Mouse (Mus musculus) testis, adult 2 months (tissue): ENCODE data around the gene Nyx. TPM values are rescaled to one million over a fixed set of nuclear protein-coding genes. Genes with fewer than 3 reads are reported as not detected.

ENCODE experiments used
- H3K27ac ChIP-seq: fragments of 200-500 bp; 2 replicates; pipeline ENCODE4 v1.5.1; 2012; ENCODE audit warnings: low read depth, low read length; ENCODE audit not compliant: control insufficient read depth, insufficient read depth
- H3K27me3 ChIP-seq: fragments of 200-500 bp; 2 replicates; pipeline ENCODE4 v1.6.1; 2012; ENCODE audit warnings: mild to moderate bottlenecking, low read length, moderate library complexity; ENCODE audit not compliant: control insufficient read depth, insufficient read depth
- H3K36me3 ChIP-seq: fragments of 200-500 bp; 2 replicates; pipeline ENCODE4 v1.6.1; 2012; ENCODE audit warnings: mild to moderate bottlenecking, low read length; ENCODE audit not compliant: control insufficient read depth, insufficient read depth
- H3K4me1 ChIP-seq: fragments of 200-500 bp; 2 replicates; pipeline ENCODE4 v1.6.1; 2012; ENCODE audit warnings: low read length; ENCODE audit not compliant: control insufficient read depth, insufficient read depth
- H3K4me3 ChIP-seq: fragments of 200-500 bp; 2 replicates; pipeline ENCODE4 v1.5.1; 2012; ENCODE audit warnings: low read depth, mild to moderate bottlenecking, low read length, moderate library complexity, mixed read lengths; ENCODE audit not compliant: control insufficient read depth
- CTCF ChIP-seq: fragments of 200-500 bp; IDR thresholded peaks from 2 replicates; pipeline ENCODE4 v1.5.1; 2012; ENCODE audit warnings: low read depth, mild to moderate bottlenecking, inconsistent platforms, low read length, moderate library complexity; ENCODE audit not compliant: control insufficient read depth, insufficient read depth, insufficient replicate concordance
- POLR2A ChIP-seq: fragments of 200-500 bp; IDR thresholded peaks from 2 replicates; pipeline ENCODE4 v1.6.1; 2012; ENCODE audit warnings: low read depth, mild to moderate bottlenecking, inconsistent platforms, low read length, moderate library complexity; ENCODE audit not compliant: control insufficient read depth
- polyA plus RNA-seq: library from polyadenylated mRNA; depleted of rRNA; stranded (reverse); fragments of >200 nt; gene quantifications from 2 replicates; pipeline ENCODE4 v1.2.3, GENCODE M21; 2012; rRNA removed

Nyx gene
- polyA plus RNA-seq, 1 experiment: 1.4 TPM

DNA sequence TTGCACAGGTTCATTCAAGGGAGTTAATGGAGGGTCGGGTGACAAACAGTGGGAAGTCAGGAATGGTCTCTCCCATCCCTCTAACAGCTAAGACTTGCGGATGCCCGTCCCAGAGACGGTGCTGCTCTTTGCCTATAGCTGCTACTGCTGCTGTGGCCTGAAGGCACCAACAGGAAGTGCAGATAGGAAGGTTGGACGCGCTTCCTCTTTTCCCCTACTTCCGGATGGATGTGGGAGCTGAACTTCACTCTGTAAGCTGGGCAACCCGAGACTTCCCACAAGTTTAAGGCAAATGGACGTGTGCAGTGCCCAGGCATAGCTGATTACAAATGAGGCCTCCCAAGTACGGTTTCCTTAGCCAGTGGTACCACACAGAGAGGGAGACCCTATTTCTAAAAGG, 52.1 kb downstream of the Nyx start:
- Histone ChIP-seq H3K27me3 (no peaks in the 10 kb centered on the region), H3K4me1 (no peaks in the 10 kb centered on the region), H3K4me3 (no peak overlapping the region), H3K27ac (no peak overlapping the region), H3K36me3 (no peaks in the 10 kb centered on the region)
- TF ChIP-seq POLR2A: no peak
- no peak for TF ChIP-seq CTCF

DNA sequence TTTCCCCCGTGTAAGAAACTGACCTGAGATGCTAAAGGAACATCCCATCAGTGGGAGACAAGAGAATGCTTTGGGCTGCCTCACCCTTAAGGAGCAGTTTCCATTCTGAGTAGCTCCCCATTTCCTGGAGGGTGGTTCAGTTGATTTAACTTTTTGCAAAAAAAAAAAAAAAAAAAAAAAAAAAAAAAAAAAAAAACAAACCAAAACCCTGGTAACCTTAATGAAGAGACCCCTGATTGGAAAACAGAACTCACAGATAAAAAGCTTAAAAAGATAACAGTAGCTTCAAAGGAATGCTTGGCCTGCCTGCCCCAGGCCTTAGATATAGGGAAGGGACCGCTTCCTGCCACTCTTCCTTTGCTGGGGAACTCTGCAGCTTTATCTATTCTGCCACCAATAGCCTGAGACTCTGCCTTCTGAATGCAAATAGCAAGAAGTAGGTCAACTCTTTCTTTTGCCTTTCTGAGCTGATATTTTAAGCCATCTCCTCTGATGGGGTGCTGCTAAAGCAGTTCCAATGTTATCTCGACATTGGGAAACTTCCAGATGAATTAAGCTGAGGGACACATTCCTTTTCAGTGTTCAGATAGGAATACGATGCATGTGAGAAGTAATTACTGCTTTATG, 53.0 kb downstream of the Nyx start:
- Histone ChIP-seq H3K27ac (no peak overlapping the region), H3K27me3 (no peaks in the 10 kb centered on the region), H3K4me3 (no peak overlapping the region)

DNA sequence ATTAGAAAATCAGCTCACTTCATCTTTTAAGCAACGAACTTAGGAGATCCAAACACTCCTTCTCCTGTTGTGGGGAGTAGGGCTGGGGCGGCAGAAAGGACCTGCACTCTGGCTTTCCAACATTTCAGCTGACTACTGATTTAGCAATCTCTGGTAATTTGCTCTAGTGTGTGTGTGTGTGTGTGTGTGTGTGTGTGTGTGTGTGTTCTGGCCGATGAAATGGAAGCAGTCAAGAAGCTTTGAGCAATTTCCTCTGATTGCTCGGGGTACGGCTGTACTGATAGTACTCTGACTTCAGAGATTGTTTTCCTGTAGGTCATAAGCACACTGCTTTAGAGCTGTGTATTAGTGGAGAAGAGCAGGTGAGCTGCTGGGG, 53.5 kb downstream of the Nyx start:
- Histone ChIP-seq H3K36me3 (no peaks in the 10 kb centered on the region), H3K4me3 (no peak overlapping the region), H3K27ac (no peak overlapping the region), H3K27me3 (no peaks in the 10 kb centered on the region), H3K4me1 (no peaks in the 10 kb centered on the region)
- TF ChIP-seq CTCF (no peak), POLR2A (no peak)

More for the DNA sequence above, 53.0 kb downstream of the Nyx start:
- no peaks in the 10 kb centered on the region for H3K36me3 ChIP-seq
- no peaks in the 10 kb centered on the region for H3K4me1 ChIP-seq
- no peak for TF ChIP-seq CTCF
- no peak for TF ChIP-seq POLR2A

DNA sequence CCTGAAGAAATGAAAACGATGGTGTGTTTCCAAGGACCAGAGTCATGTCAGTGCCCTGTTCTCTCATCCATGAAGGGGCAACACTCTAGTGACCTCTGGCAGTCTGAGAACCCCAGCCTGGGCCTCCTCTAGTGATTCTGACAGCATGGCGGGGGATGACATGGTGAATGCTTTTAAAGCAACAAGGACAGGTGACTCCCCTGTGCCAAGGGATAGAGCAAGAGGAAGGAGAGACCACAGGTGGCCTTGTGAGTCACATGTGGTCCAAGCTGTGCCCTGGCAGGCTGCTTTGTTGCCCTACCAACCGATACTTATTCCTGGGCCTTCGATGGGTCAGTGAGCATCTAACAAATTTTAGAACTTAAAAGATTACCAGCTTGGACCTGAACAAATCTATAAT, 54.7 kb downstream of the Nyx start:
- no peaks in the 10 kb centered on the region for H3K36me3 ChIP-seq
- no peaks in the 10 kb centered on the region for H3K4me1 ChIP-seq
- no peak overlapping the region for H3K27ac ChIP-seq
- TF ChIP-seq POLR2A (no peak), CTCF (no peak)
- no peak overlapping the region for H3K4me3 ChIP-seq
- no peaks in the 10 kb centered on the region for H3K27me3 ChIP-seq

DNA sequence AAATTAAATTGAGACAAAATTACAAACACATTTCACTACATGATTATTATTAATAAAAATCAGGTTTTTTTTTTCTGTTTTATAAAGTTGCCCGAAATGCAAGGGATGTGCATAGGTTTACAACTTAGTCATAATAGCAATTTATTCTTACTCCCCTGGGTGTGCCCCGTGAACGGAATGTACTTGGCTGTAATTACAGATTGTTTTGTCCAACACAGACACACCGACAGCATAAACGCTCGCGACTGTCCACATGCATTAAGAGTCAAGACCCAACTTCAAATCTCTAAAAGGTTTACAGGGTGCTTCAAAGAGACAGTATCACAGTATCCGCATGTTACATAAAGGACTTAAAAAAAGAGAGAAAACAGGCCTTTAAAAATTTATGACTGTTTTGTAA, 55.4 kb downstream of the Nyx start:
- H3K4me1 ChIP-seq: no peaks in the 10 kb centered on the region
- no peaks in the 10 kb centered on the region for H3K27me3 ChIP-seq
- TF ChIP-seq CTCF (no peak), POLR2A (no peak)
- no peaks in the 10 kb centered on the region for H3K36me3 ChIP-seq
- no peak overlapping the region for H3K4me3 ChIP-seq
- no peak overlapping the region for H3K27ac ChIP-seq

Other genes starting within 250 kb of the Nyx start
- gene Ddx3x, start 185.1 kb upstream of the Nyx start, polyA plus RNA-seq: 4.6 and 5.9 TPM in 2 replicates
- 0.06 and 0.18 TPM in 2 replicates for gene Gpr34, start 166.0 kb downstream of the Nyx start, polyA plus RNA-seq
- gene Gpr82, start 195.3 kb downstream of the Nyx start, polyA plus RNA-seq: 0.11 and 0.52 TPM in 2 replicates